Mouse (Mus musculus) liver, embryonic 16.5 days (tissue): ENCODE measurements around the gene C1qtnf6. TPM values are rescaled to one million over a fixed set of nuclear protein-coding genes. Genes with fewer than 3 reads are reported as not detected.

Source experiments
- ATAC-seq: fragments of 200-750 bp; cut with Nextera tagmentation; 2 replicates; pipeline ENCODE4 v1.8.0; 2017; ENCODE audit warnings: low read depth, mild to moderate bottlenecking, moderate number of reproducible peaks, moderate library complexity
- H3K27ac ChIP-seq: fragments of 300-500 bp; sonication (generic); 2 replicates; pipeline ENCODE4 v1.5.1; 2014; ENCODE audit warnings: mild to moderate bottlenecking, low read length
- H3K27me3 ChIP-seq: fragments of 300-500 bp; sonication (generic); 2 replicates; pipeline ENCODE4 v1.6.1; 2014; ENCODE audit warnings: low read depth, low read length, mixed read lengths; ENCODE audit not compliant: control insufficient read depth, insufficient read depth
- H3K36me3 ChIP-seq: fragments of 300-500 bp; sonication (generic); 2 replicates; pipeline ENCODE4 v1.6.1; 2014; ENCODE audit warnings: mild to moderate bottlenecking; ENCODE audit not compliant: control insufficient read depth, insufficient read depth
- H3K4me1 ChIP-seq: fragments of 300-500 bp; sonication (generic); 2 replicates; pipeline ENCODE4 v1.6.1; 2014; ENCODE audit warnings: low read depth, low read length, mixed read lengths; ENCODE audit not compliant: control insufficient read depth
- H3K4me2 ChIP-seq: fragments of 300-500 bp; sonication (generic); 2 replicates; pipeline ENCODE4 v1.6.1; 2014; ENCODE audit warnings: low read depth, low read length, mixed read lengths
- H3K4me3 ChIP-seq: fragments of 300-500 bp; sonication (generic); 2 replicates; pipeline ENCODE4 v1.5.1; 2014; ENCODE audit warnings: low read depth, mild to moderate bottlenecking, low read length
- H3K9ac ChIP-seq: fragments of 300-500 bp; sonication (generic); 2 replicates; pipeline ENCODE4 v1.6.1; 2014; ENCODE audit warnings: low read depth, low read length
- H3K9me3 ChIP-seq: fragments of 300-500 bp; sonication (generic); replicated peaks from 2 replicates; pipeline ENCODE4 v1.6.1; 2016; ENCODE audit warnings: low read length; ENCODE audit not compliant: control insufficient read depth
- WGBS: fragments of 180-500 bp; shearing (Covaris S2); extraction: QIAGEN DNeasy Blood & Tissue Kit; methylation state at CpG from one replicate; pipeline ENCODE4 v1.1.7; 2014; ENCODE audit not compliant: insufficient replicate concordance; 5-methylcytosine and 5-hydroxymethylcytosine counted together
- polyA plus RNA-seq: library from polyadenylated mRNA; unstranded; fragments of >200 nt; fragmentation: Nextera tagmentation; extraction: Ambion mirVana; gene quantifications from 2 replicates; pipeline ENCODE4 v1.2.1, GENCODE M21; 2015

The C1qtnf6 gene
- polyA plus RNA-seq, 1 experiment from 2014 or later, result 5.3 TPM

DNA sequence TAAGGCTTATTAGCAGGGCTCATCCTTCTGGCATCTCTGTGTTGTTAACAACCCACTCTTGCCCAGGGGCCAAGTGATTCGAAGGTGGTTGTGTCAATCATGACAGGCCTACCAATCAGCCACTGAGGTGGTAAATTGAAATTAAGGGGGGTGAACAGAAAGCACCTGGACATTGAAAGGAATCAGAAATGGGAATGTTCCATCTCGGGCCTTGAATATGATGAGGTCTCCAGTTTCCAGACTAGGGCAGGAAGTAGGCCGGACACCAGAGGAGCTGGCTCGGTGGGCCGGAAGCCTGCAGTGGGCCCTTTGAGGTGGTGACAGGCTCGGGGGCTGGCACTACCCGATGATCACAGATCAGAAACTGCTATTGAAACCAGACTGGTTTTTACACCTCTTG is 3.2 kb downstream of the C1qtnf6 start:
- no peaks in the 10 kb centered on the region for H3K36me3 ChIP-seq
- H3K9me3 ChIP-seq, result no peaks in the 10 kb centered on the region
- H3K4me3 ChIP-seq, result no peak overlapping the region
- 57% methylated on average over 7 of the region's 7 CpGs for WGBS
- no peak for ATAC-seq
- H3K9ac ChIP-seq, result no peak overlapping the region
- peaks cover 5% of the 10 kb centered on the region for H3K4me1 ChIP-seq
- H3K4me2 ChIP-seq, result no peak overlapping the region
- no peak overlapping the region for H3K27ac ChIP-seq
- H3K27me3 ChIP-seq, result no peaks in the 10 kb centered on the region

- ATAC-seq, result no peak
- no peak overlapping the region for H3K27ac ChIP-seq
- no peaks in the 10 kb centered on the region; the same call in 1 of the 2 replicates for H3K4me1 ChIP-seq
- no peak overlapping the region for H3K4me3 ChIP-seq
- H3K27me3 ChIP-seq, result no peaks in the 10 kb centered on the region
- H3K4me2 ChIP-seq, result no peak overlapping the region
- H3K9ac ChIP-seq, result no peak overlapping the region
- H3K36me3 ChIP-seq, result no peaks in the 10 kb centered on the region
- H3K9me3 ChIP-seq, result no peaks in the 10 kb centered on the region
- WGBS, result 70% methylated on average over 5 of the region's 5 CpGs
These were observed 7.1 kb downstream of the C1qtnf6 start for GRCm38 (mm10) chr15:78524163-78524562.

DNA sequence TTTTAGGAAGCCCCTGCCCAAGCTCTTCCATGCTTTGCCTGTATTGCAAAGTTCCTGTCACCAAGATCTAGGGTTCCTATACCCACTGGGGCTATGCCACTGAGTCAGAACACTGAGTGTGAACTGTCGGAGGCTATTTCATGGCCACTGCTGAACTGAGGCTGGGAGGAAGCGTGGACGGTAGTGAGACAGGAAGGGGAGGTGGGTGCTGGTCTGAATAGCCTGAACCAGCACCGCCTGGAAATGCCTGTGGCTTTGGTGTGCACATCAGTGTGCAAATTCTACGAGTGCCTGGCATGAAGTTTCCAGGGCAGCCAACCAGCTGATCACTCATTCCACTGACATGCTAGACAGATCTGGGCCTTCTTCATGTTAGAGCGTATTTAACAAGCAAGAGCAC is 9.3 kb downstream of the C1qtnf6 start:
- no peak overlapping the region for H3K4me2 ChIP-seq
- ATAC-seq, result no peak
- H3K36me3 ChIP-seq, result no peaks in the 10 kb centered on the region
- no peak overlapping the region for H3K9ac ChIP-seq
- H3K4me1 ChIP-seq, result no peaks in the 10 kb centered on the region
- no peak overlapping the region for H3K4me3 ChIP-seq
- H3K27me3 ChIP-seq, result no peaks in the 10 kb centered on the region
- 44% methylated on average over 6 of the region's 6 CpGs for WGBS
- H3K9me3 ChIP-seq, result no peaks in the 10 kb centered on the region
- H3K27ac ChIP-seq, result no peak overlapping the region

- H3K27ac ChIP-seq, result no peak overlapping the region
- H3K27me3 ChIP-seq, result no peaks in the 10 kb centered on the region
- no peak overlapping the region for H3K4me2 ChIP-seq
- H3K9ac ChIP-seq, result no peak overlapping the region
- H3K4me3 ChIP-seq, result no peak overlapping the region
- H3K36me3 ChIP-seq, result no peaks in the 10 kb centered on the region
- 56% methylated on average over 8 of the region's 8 CpGs for WGBS
- ATAC-seq, result no peak
- no peaks in the 10 kb centered on the region for H3K4me1 ChIP-seq
- H3K9me3 ChIP-seq, result no peaks in the 10 kb centered on the region
These were observed 9.9 kb downstream of the C1qtnf6 start for GRCm38 (mm10) chr15:78521331-78521730.

DNA sequence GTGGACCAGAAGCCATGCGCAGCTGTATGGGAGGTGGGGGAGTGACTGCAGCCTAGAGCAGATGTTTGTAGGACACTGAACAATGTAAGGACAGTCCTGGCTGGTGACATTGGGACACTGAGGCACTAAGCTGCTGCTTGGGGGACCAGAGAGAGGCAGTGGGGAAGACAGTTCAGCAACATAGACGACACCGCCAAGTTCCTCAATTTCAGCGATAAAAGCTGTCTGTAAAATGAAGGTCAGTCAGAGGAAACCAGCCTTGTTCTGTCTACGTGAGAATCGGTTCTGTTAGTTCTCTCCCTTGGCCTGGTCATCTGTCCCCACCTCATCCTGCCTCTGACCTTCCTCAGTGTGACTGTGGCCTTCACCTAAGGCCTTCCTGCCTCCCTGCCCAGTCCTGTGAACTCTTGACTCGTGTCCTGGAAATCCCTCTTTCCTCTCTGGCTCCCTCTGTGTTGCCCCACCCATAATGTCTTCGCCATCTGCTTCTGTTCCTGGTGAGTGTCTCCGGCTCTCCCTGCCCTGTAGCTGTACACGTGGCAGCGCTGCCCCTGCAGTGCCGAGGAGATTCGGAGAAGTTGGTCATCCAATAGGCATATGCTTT is 11.0 kb downstream of the C1qtnf6 start:
- no peaks in the 10 kb centered on the region for H3K27me3 ChIP-seq
- no peaks in the 10 kb centered on the region for H3K36me3 ChIP-seq
- H3K4me2 ChIP-seq, result no peak overlapping the region
- no peaks in the 10 kb centered on the region for H3K9me3 ChIP-seq
- peak; percentile 48 for ATAC-seq
- H3K9ac ChIP-seq, result no peak overlapping the region
- 32% methylated on average over 13 of the region's 13 CpGs for WGBS
- no peak overlapping the region for H3K27ac ChIP-seq
- H3K4me3 ChIP-seq, result no peak overlapping the region
- H3K4me1 ChIP-seq, result no peaks in the 10 kb centered on the region

DNA sequence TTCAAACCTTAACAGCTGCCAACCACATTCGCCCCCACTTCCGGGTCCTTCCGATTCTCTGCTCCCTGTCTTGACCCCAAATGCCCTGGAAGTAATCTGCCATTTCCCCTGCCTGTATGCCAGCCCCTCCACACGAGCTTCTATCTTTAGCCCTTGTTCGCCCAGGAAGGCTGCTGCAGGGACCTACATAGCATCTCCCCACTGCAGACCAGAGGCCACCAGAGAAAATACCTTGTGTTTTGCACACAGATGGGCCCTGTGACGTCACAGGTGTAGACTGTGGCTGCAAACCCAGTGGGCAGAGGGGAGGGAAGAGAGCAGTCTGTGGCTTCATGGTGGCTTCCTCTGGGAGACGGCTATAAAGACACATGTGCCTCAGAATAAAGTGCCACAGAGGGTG is 13.0 kb downstream of the C1qtnf6 start:
- WGBS, result 45% methylated on average over 7 of the region's 7 CpGs
- Histone ChIP-seq H3K4me3 (no peak overlapping the region), H3K4me1 (no peaks in the 10 kb centered on the region; the same call in 1 of the 2 replicates)

GRCm38 (mm10) chr15:78515759-78516158 is 15.5 kb downstream of the C1qtnf6 start:
- no peak overlapping the region for H3K27ac ChIP-seq
- H3K9me3 ChIP-seq, result no peaks in the 10 kb centered on the region
- no peaks in the 10 kb centered on the region; the same call in 1 of the 2 replicates for H3K4me1 ChIP-seq
- WGBS, result 37% methylated on average over 6 of the region's 6 CpGs
- H3K4me3 ChIP-seq, result no peak overlapping the region
- H3K36me3 ChIP-seq, result no peaks in the 10 kb centered on the region
- ATAC-seq, result no peak
- no peaks in the 10 kb centered on the region for H3K27me3 ChIP-seq
- no peak overlapping the region for H3K9ac ChIP-seq
- no peak overlapping the region for H3K4me2 ChIP-seq

More for the DNA sequence above, 13.0 kb downstream of the C1qtnf6 start:
- Histone ChIP-seq H3K4me2 (no peak overlapping the region), H3K27ac (no peak overlapping the region), H3K27me3 (no peaks in the 10 kb centered on the region), H3K36me3 (no peaks in the 10 kb centered on the region), H3K9me3 (no peaks in the 10 kb centered on the region), H3K9ac (no peak overlapping the region)
- ATAC-seq, result no peak

GRCm38 (mm10) chr15:78514393-78515146 is 16.6 kb downstream of the C1qtnf6 start:
- Histone ChIP-seq H3K4me3 (no peak overlapping the region), H3K27me3 (no peaks in the 10 kb centered on the region), H3K9me3 (no peaks in the 10 kb centered on the region), H3K4me2 (no peak overlapping the region), H3K36me3 (no peaks in the 10 kb centered on the region), H3K9ac (no peak overlapping the region), H3K27ac (no peak overlapping the region), H3K4me1 (no peaks in the 10 kb centered on the region; the same call in 1 of the 2 replicates)
- ATAC-seq, result no peak
- 24% methylated on average over 7 of the region's 7 CpGs for WGBS

- WGBS, result 63% methylated on average over 14 of the region's 14 CpGs
- peak; percentile 44 for ATAC-seq
These were observed 18.2 kb downstream of the C1qtnf6 start for GRCm38 (mm10) chr15:78513019-78513418.

More at GRCm38 (mm10) chr15:78513019-78513418, 18.2 kb downstream of the C1qtnf6 start:
- Histone ChIP-seq H3K9me3 (no peaks in the 10 kb centered on the region), H3K36me3 (no peaks in the 10 kb centered on the region), H3K4me3 (no peak overlapping the region), H3K27ac (peak overlapping the region; percentile 61), H3K9ac (no peak overlapping the region), H3K4me1 (no peaks in the 10 kb centered on the region; the same call in 1 of the 2 replicates), H3K4me2 (no peak overlapping the region), H3K27me3 (no peaks in the 10 kb centered on the region)
